Mouse (Mus musculus): ENCODE results near the gene Cbx6.

Cbx6 gene

GRCm38 (mm10) chr15:79802304-79802703 is 32.2 kb downstream of the Cbx6 start:
- DNase-seq (ENCODE audit: low spot score) = no peak

- no peak for DNase-seq (ENCODE audit: low spot score)
Measured at GRCm38 (mm10) chr15:79801646-79802045, 32.8 kb downstream of the Cbx6 start.

DNA sequence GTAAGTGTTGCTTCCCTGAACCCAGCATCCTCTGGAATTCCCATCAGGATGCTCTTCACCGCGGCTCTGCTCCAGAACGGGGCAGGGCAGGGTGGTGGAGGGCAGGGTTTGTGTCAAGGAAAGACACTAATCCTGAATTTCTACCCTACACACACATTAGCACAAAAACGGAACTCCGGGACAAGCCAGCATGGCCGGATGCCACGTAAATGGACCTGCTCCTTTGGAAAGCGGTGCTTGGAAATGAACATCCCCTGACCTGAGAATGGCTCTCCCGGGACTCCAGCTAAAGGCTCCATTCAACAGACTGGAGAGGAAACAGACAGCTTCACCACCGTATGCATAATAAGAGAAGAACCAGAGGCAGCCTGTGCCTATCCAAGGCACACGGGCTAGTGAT is 33.8 kb downstream of the Cbx6 start:
- no peak for DNase-seq (ENCODE audit: low spot score)

- DNase-seq (ENCODE audit: low spot score) = no peak
Measured at GRCm38 (mm10) chr15:79798591-79798990, 35.9 kb downstream of the Cbx6 start.

DNA sequence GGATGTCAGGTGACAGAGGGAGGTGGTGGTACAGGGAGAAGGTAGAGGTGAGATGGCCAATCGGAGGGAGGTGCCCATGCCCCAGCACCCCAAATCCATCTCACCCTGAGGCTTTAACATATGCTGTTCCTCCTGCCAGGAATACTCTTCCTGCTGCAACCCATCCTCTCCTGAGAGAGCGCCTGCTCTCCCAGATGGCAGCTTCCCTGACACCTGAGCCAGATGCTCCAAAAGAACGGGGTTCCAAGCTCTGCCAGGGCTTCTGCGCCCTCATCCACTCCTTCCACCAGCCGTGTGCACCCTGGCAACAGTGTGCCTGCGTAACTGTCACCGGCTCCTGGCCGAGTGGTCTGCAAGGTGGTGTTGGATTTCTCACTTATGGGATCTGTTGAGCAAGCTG is 36.8 kb downstream of the Cbx6 start:
- no peak for DNase-seq (ENCODE audit: low spot score)

DNA sequence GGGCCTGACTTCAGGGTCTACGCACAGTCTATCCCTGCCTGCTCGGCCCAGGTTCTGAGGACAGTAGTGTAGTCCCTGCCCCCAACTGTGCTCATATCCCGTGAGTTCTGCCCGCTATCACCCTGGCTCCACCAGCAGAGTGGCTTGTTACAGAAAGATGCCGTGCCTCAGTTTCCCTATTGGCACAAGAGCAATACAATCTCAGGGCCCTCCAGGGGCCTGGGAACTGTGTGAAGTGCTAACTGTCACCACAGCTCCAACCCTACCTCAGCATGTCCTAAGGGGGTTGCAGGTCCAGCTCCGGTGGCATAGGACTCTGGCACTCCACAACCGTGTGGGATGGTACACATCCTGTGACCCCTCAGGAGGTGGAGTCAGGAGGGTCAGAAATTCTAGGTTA is 37.4 kb downstream of the Cbx6 start:
- DNase-seq (ENCODE audit: low spot score) = no peak

GRCm38 (mm10) chr15:79796256-79796655 is 38.2 kb downstream of the Cbx6 start:
- no peak for DNase-seq (ENCODE audit: low spot score)

GRCm38 (mm10) chr15:79794173-79794572 is 40.3 kb downstream of the Cbx6 start:
- DNase-seq (ENCODE audit: low spot score) = no peak

DNA sequence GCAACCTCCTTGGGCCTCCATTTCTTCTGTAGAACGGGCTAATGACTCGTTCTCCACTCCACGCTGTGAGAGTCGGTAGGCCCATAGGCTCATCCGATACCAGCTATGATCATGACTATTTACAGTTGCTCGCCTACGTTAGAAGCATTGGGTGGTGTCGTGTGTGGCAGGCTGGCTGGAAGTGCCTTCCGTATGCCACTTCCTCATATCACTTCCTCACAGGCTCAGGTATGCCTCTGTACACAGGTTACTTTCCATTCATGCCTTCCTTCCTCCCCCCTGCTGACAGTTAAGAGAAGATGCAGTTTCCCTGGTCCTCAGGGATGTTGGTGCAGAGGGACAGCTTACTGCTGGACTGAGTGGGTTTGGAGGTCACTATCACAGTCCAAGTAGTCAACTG is 41.4 kb downstream of the Cbx6 start:
- DNase-seq (ENCODE audit: low spot score) = no peak

GRCm38 (mm10) chr15:79792455-79792854 is 42.0 kb downstream of the Cbx6 start:
- DNase-seq (ENCODE audit: low spot score) = no peak

- DNase-seq (ENCODE audit: low spot score) = peak; percentile 31
Measured at GRCm38 (mm10) chr15:79791502-79791901, 43.0 kb downstream of the Cbx6 start.

DNA sequence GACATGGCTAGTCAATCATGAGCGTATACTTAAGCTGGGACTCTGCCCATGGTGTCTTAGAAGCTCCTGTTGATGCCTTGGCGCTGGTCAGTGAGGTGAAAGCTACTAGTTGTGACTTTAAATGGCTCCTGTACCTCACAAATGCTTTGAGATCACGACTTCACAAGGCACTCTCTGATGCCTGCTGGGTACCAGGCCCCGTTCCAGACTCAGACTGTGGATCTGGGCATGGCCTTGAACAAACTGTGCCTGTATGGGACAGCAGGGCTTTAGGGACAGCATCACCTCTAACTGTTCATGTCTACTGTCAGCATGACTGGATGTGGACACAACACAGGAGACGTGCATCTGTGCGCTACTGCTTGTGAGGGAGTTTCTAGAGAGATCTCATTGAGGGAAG is 43.6 kb downstream of the Cbx6 start:
- DNase-seq (ENCODE audit: low spot score) = no peak

GRCm38 (mm10) chr15:79790111-79790510 is 44.4 kb downstream of the Cbx6 start:
- DNase-seq (ENCODE audit: low spot score) = no peak

- no peak for DNase-seq (ENCODE audit: low spot score)
Measured at GRCm38 (mm10) chr15:79787815-79788214, 46.7 kb downstream of the Cbx6 start.

- DNase-seq (ENCODE audit: low spot score) = no peak
Measured at GRCm38 (mm10) chr15:79785056-79785455, 49.4 kb downstream of the Cbx6 start.

DNA sequence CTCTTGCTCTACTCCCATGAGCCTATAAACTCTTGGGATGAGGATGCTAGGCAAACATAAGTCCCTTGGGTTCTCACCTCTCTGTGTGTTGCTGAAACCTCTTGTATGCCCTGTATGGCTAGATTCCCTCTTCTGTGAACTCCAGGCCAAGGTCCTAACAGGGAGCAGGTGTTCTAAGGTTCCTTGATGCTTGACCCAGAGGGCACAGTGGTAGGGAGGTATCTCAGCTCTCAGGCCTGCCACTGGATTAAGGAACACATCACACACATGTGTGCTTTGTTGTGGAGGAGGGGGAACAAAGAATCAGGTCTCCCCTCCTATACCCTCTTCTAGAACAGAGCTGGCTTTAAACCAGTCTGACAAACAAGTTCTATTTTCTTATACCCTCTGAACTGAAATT is 56.7 kb downstream of the Cbx6 start, which contains the start of gene Dnal4:
TSS of gene Dnal4 (minus strand) at position 101 of the 400 bp plus-strand sequence.
- DNase-seq (ENCODE audit: low spot score) = no peak

DNA sequence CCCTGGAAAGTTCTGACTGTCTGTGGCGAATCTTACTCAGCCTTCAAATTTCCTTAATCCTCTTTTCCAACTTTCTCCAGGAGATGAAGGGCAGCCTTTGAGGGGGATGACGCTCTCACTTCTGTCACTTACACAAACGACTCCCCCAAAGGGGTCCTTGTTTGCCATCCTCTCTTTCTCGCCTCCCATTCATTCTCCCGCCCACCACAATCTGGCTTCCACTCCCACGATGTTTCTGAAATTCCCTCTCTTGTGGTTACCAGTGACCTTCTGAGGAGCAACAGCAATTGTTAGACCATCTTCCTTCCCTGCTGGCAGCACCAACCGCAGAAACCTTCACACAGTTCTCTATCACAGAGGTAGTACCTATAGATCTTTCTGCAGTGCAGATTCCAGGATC is 58.8 kb downstream of the Cbx6 start:
- no peak for DNase-seq (ENCODE audit: low spot score)

- DNase-seq (ENCODE audit: low spot score) = peak; percentile 99
Measured at GRCm38 (mm10) chr15:79774117-79775027, 60.1 kb downstream of the Cbx6 start.
